Mouse (Mus musculus) neural tube, embryonic 12.5 days (tissue): Measurements from ENCODE around the gene Tor1aip2. TPM values are rescaled to one million over a fixed set of nuclear protein-coding genes. Genes with fewer than 3 reads are reported as not detected.
A peak's percentile ranks its signal among the peaks of the same experiment; 100 is the strongest.

Source experiments
- ATAC-seq: fragments of 200-750 bp; cut with Nextera tagmentation; 2 replicates; pipeline ENCODE4 v1.8.0; 2017; ENCODE audit warnings: low read depth, mild to moderate bottlenecking, moderate TSS enrichment, moderate library complexity; ENCODE audit not compliant: low FRiP score
- H3K27ac ChIP-seq: fragments of 300-500 bp; sonication (generic); 2 replicates; pipeline ENCODE4 v1.5.1; 2016
- H3K27me3 ChIP-seq: fragments of 300-500 bp; sonication (generic); replicated peaks from 2 replicates; pipeline ENCODE4 v1.6.1; 2016; ENCODE audit warnings: mild to moderate bottlenecking
- H3K36me3 ChIP-seq: fragments of 300-500 bp; sonication (generic); 2 replicates; pipeline ENCODE4 v1.6.1; 2016; ENCODE audit warnings: mild to moderate bottlenecking
- H3K4me1 ChIP-seq: fragments of 300-500 bp; sonication (generic); 2 replicates; pipeline ENCODE4 v1.6.1; 2016
- H3K4me2 ChIP-seq: fragments of 300-500 bp; sonication (generic); replicated peaks from 2 replicates; pipeline ENCODE4 v1.6.1; 2016; ENCODE audit warnings: mild to moderate bottlenecking
- H3K4me3 ChIP-seq: fragments of 300-500 bp; sonication (generic); 2 replicates; pipeline ENCODE4 v1.5.1; 2016
- H3K9ac ChIP-seq: fragments of 300-500 bp; sonication (generic); 2 replicates; pipeline ENCODE4 v1.6.1; 2016; ENCODE audit warnings: mild to moderate bottlenecking
- H3K9me3 ChIP-seq: fragments of 300-500 bp; sonication (generic); 2 replicates; pipeline ENCODE4 v1.6.1; 2016; ENCODE audit warnings: mild to moderate bottlenecking
- WGBS: fragments of 180-500 bp; shearing (Covaris S2); methylation state at CpG from one replicate; pipeline ENCODE4 v1.1.7; 2016; 5-methylcytosine and 5-hydroxymethylcytosine counted together
- polyA plus RNA-seq: library from polyadenylated mRNA; unstranded; fragments of >200 nt; fragmentation: Nextera tagmentation; extraction: Ambion mirVana; gene quantifications from 2 replicates; pipeline ENCODE4 v1.2.1, GENCODE M21; 2016

The Tor1aip2 gene
- 87.5 and 90.9 TPM in 2 replicates for polyA plus RNA-seq

GRCm38 (mm10) chr1:156035269-156035929 is at the start of gene Tor1aip2:
TSS of gene Tor1aip2 (plus strand) at chr1:156035403.
- under 1% methylated on average over 59 of the region's 59 CpGs for WGBS
- Histone ChIP-seq H3K4me1 (peaks cover 8% of the 10 kb centered on the region), H3K4me2 (peak within 1 kb of the TSS; percentile 72), H3K27ac (peak within 1 kb of the TSS; percentile 97), H3K9ac (peak within 1 kb of the TSS; percentile 82), H3K36me3 (peaks cover 28% of the 10 kb centered on the region), H3K27me3 (no peaks in the 10 kb centered on the region), H3K9me3 (no peaks in the 10 kb centered on the region), H3K4me3 (peak within 1 kb of the TSS; percentile 67)
- ATAC-seq: peak; percentile 82

- no peaks in the 10 kb centered on the region for H3K36me3 ChIP-seq
- H3K27ac ChIP-seq: no peak overlapping the region
- WGBS: 76% methylated on average over 2 of the region's 2 CpGs
- no peak for ATAC-seq
- no peaks in the 10 kb centered on the region for H3K4me1 ChIP-seq
- H3K4me3 ChIP-seq: no peak overlapping the region
- no peak overlapping the region for H3K4me2 ChIP-seq
- H3K9me3 ChIP-seq: no peaks in the 10 kb centered on the region
- no peak overlapping the region for H3K9ac ChIP-seq
- H3K27me3 ChIP-seq: no peaks in the 10 kb centered on the region
Observed at GRCm38 (mm10) chr1:155987625-155988024, 47.6 kb upstream of the Tor1aip2 start.

GRCm38 (mm10) chr1:155989387-155989786 is 45.8 kb upstream of the Tor1aip2 start:
- 16% methylated on average over 2 of the region's 2 CpGs for WGBS
- no peak overlapping the region for H3K4me2 ChIP-seq
- H3K4me3 ChIP-seq: no peak overlapping the region
- no peak overlapping the region for H3K27ac ChIP-seq
- ATAC-seq: no peak
- no peaks in the 10 kb centered on the region for H3K36me3 ChIP-seq
- no peak overlapping the region for H3K9ac ChIP-seq
- no peaks in the 10 kb centered on the region for H3K4me1 ChIP-seq
- H3K9me3 ChIP-seq: no peaks in the 10 kb centered on the region
- no peaks in the 10 kb centered on the region for H3K27me3 ChIP-seq

- ATAC-seq: no peak
- Histone ChIP-seq H3K4me1 (no peaks in the 10 kb centered on the region), H3K27me3 (no peaks in the 10 kb centered on the region), H3K9me3 (no peaks in the 10 kb centered on the region), H3K9ac (no peak overlapping the region), H3K36me3 (no peaks in the 10 kb centered on the region), H3K4me3 (no peak overlapping the region), H3K27ac (no peak overlapping the region), H3K4me2 (no peak overlapping the region)
- WGBS: 80% methylated on average over 11 of the region's 11 CpGs
Observed at GRCm38 (mm10) chr1:155990391-155990790, 44.8 kb upstream of the Tor1aip2 start.

GRCm38 (mm10) chr1:155994524-155994923 is 40.7 kb upstream of the Tor1aip2 start:
- no peak overlapping the region for H3K9ac ChIP-seq
- WGBS: 89% methylated on average over 2 of the region's 2 CpGs
- H3K9me3 ChIP-seq: no peaks in the 10 kb centered on the region
- H3K36me3 ChIP-seq: no peaks in the 10 kb centered on the region
- no peaks in the 10 kb centered on the region for H3K4me1 ChIP-seq
- H3K27ac ChIP-seq: no peak overlapping the region
- H3K27me3 ChIP-seq: no peaks in the 10 kb centered on the region
- no peak overlapping the region for H3K4me3 ChIP-seq
- no peak overlapping the region for H3K4me2 ChIP-seq
- ATAC-seq: no peak

GRCm38 (mm10) chr1:155995612-155996011 is 39.6 kb upstream of the Tor1aip2 start:
- WGBS: 77% methylated on average over 2 of the region's 2 CpGs
- Histone ChIP-seq H3K4me2 (no peak overlapping the region), H3K27me3 (no peaks in the 10 kb centered on the region), H3K36me3 (no peaks in the 10 kb centered on the region), H3K27ac (no peak overlapping the region), H3K9ac (no peak overlapping the region), H3K4me3 (no peak overlapping the region), H3K9me3 (no peaks in the 10 kb centered on the region), H3K4me1 (no peaks in the 10 kb centered on the region)
- ATAC-seq: no peak

GRCm38 (mm10) chr1:156002366-156002765 is 32.8 kb upstream of the Tor1aip2 start:
- no peak for ATAC-seq
- Histone ChIP-seq H3K36me3 (peaks cover 23% of the 10 kb centered on the region), H3K4me1 (no peaks in the 10 kb centered on the region), H3K4me3 (no peak overlapping the region), H3K9ac (no peak overlapping the region), H3K27me3 (no peaks in the 10 kb centered on the region), H3K9me3 (no peaks in the 10 kb centered on the region), H3K27ac (no peak overlapping the region), H3K4me2 (no peak overlapping the region)
- WGBS: 92% methylated on average over 8 of the region's 8 CpGs

GRCm38 (mm10) chr1:156003201-156003935 is 31.8 kb upstream of the Tor1aip2 start:
- H3K4me2 ChIP-seq: no peak overlapping the region
- WGBS: 87% methylated on average over 7 of the region's 7 CpGs
- ATAC-seq: no peak

GRCm38 (mm10) chr1:156005906-156006305 is 29.3 kb upstream of the Tor1aip2 start:
- Histone ChIP-seq H3K9ac (no peak overlapping the region), H3K4me3 (no peak overlapping the region), H3K9me3 (no peaks in the 10 kb centered on the region), H3K27me3 (no peaks in the 10 kb centered on the region), H3K4me1 (no peaks in the 10 kb centered on the region), H3K4me2 (no peak overlapping the region), H3K27ac (no peak overlapping the region), H3K36me3 (peaks cover 35% of the 10 kb centered on the region)
- ATAC-seq: no peak
- 95% methylated on average over 11 of the region's 11 CpGs for WGBS

More at GRCm38 (mm10) chr1:156003201-156003935, 31.8 kb upstream of the Tor1aip2 start:
- Histone ChIP-seq H3K9ac (no peak overlapping the region), H3K36me3 (peaks cover 29% of the 10 kb centered on the region), H3K27me3 (no peaks in the 10 kb centered on the region), H3K9me3 (no peaks in the 10 kb centered on the region), H3K4me3 (no peak overlapping the region), H3K4me1 (no peaks in the 10 kb centered on the region), H3K27ac (no peak overlapping the region)

- peaks cover 46% of the 10 kb centered on the region for H3K36me3 ChIP-seq
- H3K9ac ChIP-seq: no peak overlapping the region
- H3K4me1 ChIP-seq: no peaks in the 10 kb centered on the region
- H3K4me3 ChIP-seq: no peak overlapping the region
- H3K4me2 ChIP-seq: no peak overlapping the region
- H3K27me3 ChIP-seq: no peaks in the 10 kb centered on the region
- 92% methylated on average over 1 of the region's 1 CpGs for WGBS
- H3K27ac ChIP-seq: no peak overlapping the region
- ATAC-seq: no peak
- H3K9me3 ChIP-seq: no peaks in the 10 kb centered on the region
Observed at GRCm38 (mm10) chr1:156009003-156009402, 26.2 kb upstream of the Tor1aip2 start.

GRCm38 (mm10) chr1:156019800-156020199 is 15.4 kb upstream of the Tor1aip2 start:
- no peak overlapping the region for H3K4me2 ChIP-seq
- H3K9ac ChIP-seq: no peak overlapping the region
- no peak overlapping the region for H3K4me3 ChIP-seq
- 100% methylated on average over 1 of the region's 1 CpGs for WGBS
- no peaks in the 10 kb centered on the region for H3K9me3 ChIP-seq
- no peak for ATAC-seq
- H3K27me3 ChIP-seq: no peaks in the 10 kb centered on the region
- H3K27ac ChIP-seq: no peak overlapping the region
- H3K36me3 ChIP-seq: peaks cover 43% of the 10 kb centered on the region
- no peaks in the 10 kb centered on the region for H3K4me1 ChIP-seq

GRCm38 (mm10) chr1:156020402-156020801 is 14.8 kb upstream of the Tor1aip2 start:
- no peak for ATAC-seq
- no peak overlapping the region for H3K9ac ChIP-seq
- H3K4me2 ChIP-seq: no peak overlapping the region
- H3K36me3 ChIP-seq: peaks cover 41% of the 10 kb centered on the region
- H3K27ac ChIP-seq: no peak overlapping the region
- H3K4me3 ChIP-seq: no peak overlapping the region
- H3K27me3 ChIP-seq: no peaks in the 10 kb centered on the region
- no peaks in the 10 kb centered on the region for H3K4me1 ChIP-seq
- H3K9me3 ChIP-seq: no peaks in the 10 kb centered on the region
- WGBS: 68% methylated on average over 1 of the region's 1 CpGs
